Mouse (Mus musculus) activated CD4-positive, CD25-positive, alpha-beta regulatory T cell, adult 4 months (primary cell): ENCODE measurements around the gene B020004J07Rik. TPM values are rescaled to one million over a fixed set of nuclear protein-coding genes. Genes with fewer than 3 reads are reported as not detected.
"Not testable (repeated sequence)": the region's sequence is repeated elsewhere in the genome, so short reads cannot be mapped to it uniquely, and the experiment has no call there.

Experiments
- ATAC-seq: one replicate; pipeline ENCODE4 v1.8.0; 2017
- polyA plus RNA-seq, 2 experiments: library from polyadenylated mRNA; unstranded; fragments of 100-300 nt; shearing (Covaris generic); gene quantifications; one replicate each; pipeline ENCODE4 v1.2.1; 2017

The B020004J07Rik gene
- polyA plus RNA-seq = not detected

DNA sequence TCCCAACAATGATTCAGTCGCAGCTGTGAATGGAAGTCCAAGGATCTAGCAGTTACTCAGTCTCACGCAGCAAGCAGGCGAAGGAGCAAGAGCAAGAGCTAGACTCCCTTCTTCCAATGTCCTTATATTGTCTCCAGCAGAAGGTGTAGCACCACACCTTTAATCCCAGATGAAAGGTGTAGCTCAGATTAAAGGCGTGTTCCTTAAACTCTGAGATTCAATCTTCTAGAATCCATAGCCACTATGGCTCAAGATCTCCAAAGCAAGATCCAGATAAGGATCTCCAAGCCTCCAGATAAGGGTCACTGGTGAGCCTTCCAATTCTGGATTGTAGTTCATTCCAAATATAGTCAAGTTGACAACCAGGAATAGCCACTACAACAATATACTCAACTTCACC, at the start of gene B020004J07Rik:
Gene B020004J07Rik (minus strand): TSS at position 101 of the 400 bp plus-strand sequence.
- not testable (repeated sequence) for ATAC-seq

DNA sequence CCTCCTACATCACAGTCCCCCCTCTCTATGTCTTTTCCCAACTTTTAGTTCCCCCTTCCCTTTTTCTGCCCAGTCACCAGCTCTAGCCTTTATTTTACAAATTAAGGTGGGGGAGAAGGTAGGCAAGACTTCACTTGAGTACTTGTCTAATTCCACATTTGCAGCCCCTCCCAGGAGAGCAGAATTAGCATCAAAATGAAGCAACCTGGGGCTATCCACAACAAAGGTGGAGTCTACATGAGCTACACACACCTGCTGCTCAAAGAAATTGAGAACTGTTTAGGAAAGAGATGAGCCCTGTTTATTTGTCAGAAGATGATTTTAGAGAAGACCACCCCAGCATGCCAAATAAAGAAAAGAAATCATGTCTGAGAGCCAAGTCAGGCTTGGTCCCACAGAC, 45.6 kb upstream of the B020004J07Rik start:
- no peak for ATAC-seq

DNA sequence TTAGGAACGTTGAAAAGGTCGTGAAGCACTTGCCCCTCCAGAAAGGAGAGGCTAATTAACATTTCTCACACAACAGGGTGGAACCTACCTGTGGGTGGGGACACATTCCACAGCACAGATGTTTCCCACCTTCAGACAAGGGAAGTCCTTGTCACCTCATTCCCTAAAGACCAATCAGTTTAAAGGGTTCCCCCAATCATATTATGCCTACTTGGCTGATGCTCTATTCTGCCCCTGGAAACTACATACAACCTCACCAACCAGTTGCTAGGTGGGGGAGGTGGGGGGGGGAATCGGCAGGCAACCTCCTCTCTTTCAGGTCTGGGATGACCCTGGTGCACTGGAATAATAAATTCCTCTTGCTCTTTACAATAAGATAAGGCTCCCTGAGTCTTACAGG, 39.8 kb upstream of the B020004J07Rik start:
- no peak for ATAC-seq

DNA sequence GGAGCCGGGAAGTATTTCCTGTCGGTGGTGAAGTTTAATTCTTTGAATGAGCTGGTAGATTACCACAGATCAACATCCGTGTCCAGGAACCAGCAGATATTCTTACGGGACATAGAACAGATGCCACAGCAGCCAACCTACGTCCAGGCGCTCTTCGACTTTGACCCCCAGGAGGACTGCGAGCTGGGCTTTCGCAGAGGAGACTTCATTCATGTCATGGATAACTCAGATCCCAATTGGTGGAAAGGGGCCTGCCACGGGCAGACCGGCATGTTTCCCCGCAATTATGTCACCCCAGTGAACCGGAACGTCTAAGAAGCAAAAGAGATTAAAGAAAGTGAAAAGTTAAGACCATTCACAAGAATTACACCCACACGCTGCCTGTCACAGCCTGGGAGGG, 31.9 kb upstream of the B020004J07Rik start:
- ATAC-seq = not testable (repeated sequence)

DNA sequence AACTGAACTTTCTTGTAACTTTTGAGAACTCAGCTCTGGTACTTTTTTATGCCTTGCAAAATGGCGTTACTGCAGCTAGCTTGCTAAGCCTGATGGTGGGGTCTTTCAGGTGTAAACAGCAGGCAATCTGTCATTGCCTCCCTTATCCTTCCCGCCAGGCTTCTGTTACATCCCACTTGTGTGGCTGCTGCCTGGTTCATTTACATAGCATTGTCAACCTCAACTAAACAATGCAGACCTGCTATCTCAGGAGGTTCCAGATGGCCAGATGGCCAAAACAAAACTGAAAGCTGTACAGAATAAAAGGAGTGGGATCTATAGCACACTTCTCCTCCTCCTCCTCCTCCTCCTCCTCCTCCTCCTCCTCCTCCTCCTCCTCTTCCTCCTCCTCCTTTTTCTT, 28.2 kb upstream of the B020004J07Rik start:
- ATAC-seq = not testable (repeated sequence)

DNA sequence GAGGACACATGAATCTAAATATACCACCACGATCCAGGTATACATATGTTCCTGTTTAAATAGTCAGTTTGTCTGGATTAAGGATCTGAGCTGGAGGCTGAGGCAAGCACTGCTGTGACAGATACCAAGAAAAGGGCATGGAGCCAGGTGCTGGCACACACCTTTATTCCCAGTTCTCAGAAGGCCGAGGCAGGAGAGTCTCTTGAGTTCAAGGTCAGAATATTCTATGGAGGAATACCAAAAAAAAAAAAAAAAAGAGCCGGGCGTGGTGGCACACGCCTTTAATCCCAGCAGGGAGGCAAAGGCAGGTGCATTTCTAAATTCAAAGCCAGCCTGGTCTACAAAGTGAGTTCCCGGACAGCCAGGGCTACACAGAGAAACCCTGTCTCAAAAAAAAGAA, 18.5 kb upstream of the B020004J07Rik start:
- no peak for ATAC-seq

DNA sequence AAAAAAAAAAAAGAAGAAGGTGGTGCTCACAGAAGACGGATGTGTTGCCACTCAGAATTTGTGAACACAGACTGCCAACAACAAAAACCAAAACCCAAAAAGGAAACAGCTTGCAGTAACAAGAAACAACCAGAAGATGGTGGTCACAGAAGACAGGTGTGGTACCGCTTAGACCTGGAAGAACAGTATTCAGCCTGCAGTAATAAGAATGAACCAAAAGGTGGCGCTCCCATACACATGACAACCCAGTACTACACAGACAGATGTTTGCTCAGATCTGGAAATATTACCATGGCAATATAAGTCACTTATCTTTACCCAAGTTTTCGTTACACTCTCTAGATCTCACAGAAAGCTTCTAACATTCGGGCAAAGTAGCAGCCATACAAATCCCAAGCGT, 17.1 kb upstream of the B020004J07Rik start:
- ATAC-seq = no peak

DNA sequence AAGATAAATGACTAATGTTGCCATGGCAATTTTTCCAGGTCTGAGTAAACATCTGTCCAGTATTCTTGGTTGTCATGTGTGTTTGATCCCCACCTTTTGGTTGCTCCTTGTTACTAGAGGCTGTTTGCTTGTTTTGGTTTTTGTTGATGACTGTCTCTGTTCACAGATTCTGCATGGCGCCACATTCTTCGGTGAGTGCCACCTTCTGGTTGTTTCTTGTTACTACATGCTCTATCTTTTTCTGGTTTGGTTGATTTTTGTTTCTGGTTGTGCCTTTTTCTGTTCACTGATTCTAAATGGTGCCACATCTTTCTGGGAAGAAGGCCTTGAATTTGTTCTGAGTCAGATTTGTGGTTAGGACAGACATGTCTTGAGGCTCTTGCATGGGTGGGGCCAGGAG, 7.1 kb upstream of the B020004J07Rik start:
- no peak for ATAC-seq

Other genes starting within 250 kb of the B020004J07Rik start
- gene Leprot, start 196.3 kb downstream of the B020004J07Rik start, polyA plus RNA-seq = 10 to 100 TPM; 79.9 to 85.9 TPM
- 1 to 10 TPM in 1 of 2 experiments, not detected in 1; 1.2 TPM for gene Lepr, start 126.6 kb downstream of the B020004J07Rik start, polyA plus RNA-seq
- gene C130073F10Rik, start 49.8 kb upstream of the B020004J07Rik start, polyA plus RNA-seq = not detected
- not detected for gene Gm12800, start 65.1 kb upstream of the B020004J07Rik start, polyA plus RNA-seq
- not detected for gene Gm12794, start 96.4 kb upstream of the B020004J07Rik start, polyA plus RNA-seq
- not detected for gene Gm12790, start 137.0 kb upstream of the B020004J07Rik start, polyA plus RNA-seq
- gene Gm12789, start 142.6 kb upstream of the B020004J07Rik start, polyA plus RNA-seq = not detected
- 10 to 100 TPM; 57.3 to 59.4 TPM for gene Pde4b, start 243.5 kb upstream of the B020004J07Rik start, polyA plus RNA-seq